Mouse (Mus musculus): ENCODE measurements around the gene Olfr670. TPM values are rescaled to one million over a fixed set of nuclear protein-coding genes. Genes with fewer than 3 reads are reported as not detected.

Olfr670 gene
- polyA plus RNA-seq (2012; rRNA removed) = not detected in 2 replicates

DNA sequence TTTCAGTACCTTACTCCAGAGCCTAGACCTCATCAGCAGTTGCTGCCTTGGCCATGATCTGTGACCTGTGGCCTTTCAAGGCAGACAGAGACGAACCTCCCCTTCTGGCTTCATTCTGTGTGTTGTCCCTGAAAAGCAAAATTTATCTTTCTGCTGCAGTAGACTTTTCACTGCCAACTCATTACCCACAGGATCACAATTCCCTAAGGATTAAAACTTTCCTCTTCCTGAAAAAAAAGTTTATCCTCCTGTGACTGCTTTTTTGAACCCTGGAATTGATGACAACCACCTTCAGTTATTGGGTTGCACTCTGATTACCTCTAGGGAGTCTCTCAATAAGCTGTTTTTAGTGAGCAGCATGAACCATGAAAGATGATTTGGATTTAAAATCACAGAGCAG is at the start of gene Olfr670:
Gene Olfr670 (minus strand): TSS at position 101 of the 400 bp plus-strand sequence.

DNA sequence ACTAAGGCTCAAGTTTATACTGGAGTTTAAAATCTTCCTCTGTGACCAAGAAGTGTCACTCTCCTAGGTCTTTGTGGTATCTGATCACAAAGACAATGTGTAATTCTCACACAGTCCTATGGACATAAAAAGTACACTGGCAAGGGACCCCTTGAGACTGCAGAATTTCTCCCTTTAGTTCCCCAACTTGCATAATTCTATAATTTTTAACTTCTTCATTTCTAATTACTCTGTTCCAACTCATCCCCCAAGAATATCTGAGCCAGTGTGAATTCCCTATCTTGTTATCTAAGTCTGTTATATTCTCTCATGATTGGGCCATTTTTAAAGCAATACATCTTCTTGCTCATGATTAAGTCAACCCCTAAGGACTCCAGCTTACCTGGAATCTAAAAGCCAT is 39.5 kb upstream of the Olfr670 start, which contains the start of gene Olfr672:
Gene Olfr672 (minus strand): TSS at position 101 of the 400 bp plus-strand sequence.

DNA sequence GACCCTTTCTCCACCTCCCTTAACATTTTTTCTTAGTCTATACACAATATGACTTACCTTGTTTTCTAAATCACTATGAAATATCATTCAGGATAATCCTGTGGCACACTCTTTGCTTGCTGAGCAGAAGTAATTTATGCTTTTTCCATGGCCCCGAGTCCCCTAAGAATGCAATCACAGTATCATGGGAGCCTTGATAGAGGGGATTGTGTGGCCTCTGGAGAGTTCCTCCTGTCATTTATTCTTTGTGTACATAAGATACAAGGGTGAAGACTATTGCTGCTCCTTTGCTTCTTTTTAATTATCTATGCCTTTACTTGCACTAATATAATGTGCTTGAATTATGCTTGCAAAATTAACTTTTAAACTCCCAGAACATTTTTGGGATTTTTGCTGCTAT is 16.6 kb upstream of the Olfr670 start, which contains the start of gene Olfr671:
Gene Olfr671 (minus strand): TSS at position 101 of the 400 bp plus-strand sequence.

DNA sequence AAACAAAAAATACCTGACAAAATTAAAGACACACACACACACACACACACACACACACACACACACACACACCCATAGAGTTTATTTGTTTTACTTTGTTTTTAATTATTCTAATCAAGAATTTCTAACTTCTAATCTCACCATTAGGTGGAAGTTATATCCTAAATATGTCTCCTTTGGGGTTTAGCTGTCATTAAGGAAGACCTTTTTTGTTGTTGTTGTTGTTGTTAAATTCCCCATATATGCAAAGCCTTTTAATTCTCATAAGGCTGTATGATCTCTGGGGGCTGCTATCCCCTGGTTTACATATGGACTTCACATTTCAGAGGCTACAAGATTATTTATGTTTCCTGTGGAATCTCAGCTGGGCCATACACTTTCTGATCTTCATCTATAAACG is 28.5 kb downstream of the Olfr670 start, which contains the start of gene Olfr669:
Gene Olfr669 (plus strand): TSS at position 301 of the 400 bp plus-strand sequence.

DNA sequence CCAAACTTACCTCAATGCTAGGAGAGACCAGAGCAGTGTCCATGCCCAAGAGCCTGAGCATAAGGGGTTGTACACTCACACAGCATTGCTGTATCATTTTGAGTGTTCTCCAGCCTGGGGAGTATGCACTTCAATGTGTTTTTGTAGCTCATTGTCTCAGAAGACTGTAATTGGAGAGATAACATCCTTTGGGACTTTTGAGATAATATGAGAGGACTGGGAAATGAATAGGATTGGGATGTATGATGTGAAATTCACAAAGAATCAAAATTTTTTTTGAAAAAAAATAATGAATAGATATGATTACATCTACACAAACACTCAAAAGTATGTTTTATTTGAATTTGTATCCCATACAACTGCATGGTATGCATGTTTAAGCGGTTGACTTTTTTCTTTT is 34.5 kb downstream of the Olfr670 start, which contains the start of gene Olfr668:
Gene Olfr668 (minus strand): TSS at position 101 of the 400 bp plus-strand sequence.

DNA sequence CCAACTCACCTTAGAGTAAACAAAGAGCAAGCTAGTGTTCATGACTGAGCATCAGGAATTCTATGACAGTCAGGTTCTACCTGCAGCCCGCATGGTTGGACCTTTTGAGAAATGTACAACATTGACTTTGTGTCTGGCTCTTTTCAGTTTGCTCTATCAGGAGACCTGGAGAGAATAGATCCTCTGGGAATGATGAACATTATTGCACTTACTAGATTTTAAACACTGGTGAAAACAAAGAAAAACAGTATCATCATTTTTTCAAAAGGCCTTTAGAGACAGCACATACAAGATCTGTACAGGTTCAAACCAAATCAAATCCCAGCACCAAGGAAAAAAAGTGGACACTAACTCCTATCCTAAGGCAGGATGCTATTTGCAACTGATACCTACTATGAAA is 41.0 kb downstream of the Olfr670 start, which contains the start of gene Olfr667:
Gene Olfr667 (minus strand): TSS at position 101 of the 400 bp plus-strand sequence.

Other genes starting within 250 kb of the Olfr670 start
- not detected in 2 replicates for gene Usp17le, start 185.2 kb downstream of the Olfr670 start, polyA plus RNA-seq (2012; rRNA removed)
- not detected in 2 replicates for gene Usp17lb, start 120.0 kb downstream of the Olfr670 start, polyA plus RNA-seq (2012; rRNA removed)
- not detected in 2 replicates for gene Usp17la, start 105.6 kb downstream of the Olfr670 start, polyA plus RNA-seq (2012; rRNA removed)
- gene Olfr665, start 84.6 kb downstream of the Olfr670 start, polyA plus RNA-seq (2012; rRNA removed) = not detected in 2 replicates
- not detected in 2 replicates for gene Olfr666, start 66.7 kb downstream of the Olfr670 start, polyA plus RNA-seq (2012; rRNA removed)
- gene Olfr667, start 41.1 kb downstream of the Olfr670 start, polyA plus RNA-seq (2012; rRNA removed) = not detected in 2 replicates
- not detected in 2 replicates for gene Olfr668, start 34.6 kb downstream of the Olfr670 start, polyA plus RNA-seq (2012; rRNA removed)
- gene Olfr669, start 28.4 kb downstream of the Olfr670 start, polyA plus RNA-seq (2012; rRNA removed) = not detected in 2 replicates
- not detected in 2 replicates for gene Olfr671, start 16.5 kb upstream of the Olfr670 start, polyA plus RNA-seq (2012; rRNA removed)
- gene Olfr672, start 39.4 kb upstream of the Olfr670 start, polyA plus RNA-seq (2012; rRNA removed) = not detected in 2 replicates
- gene Olfr675, start 65.8 kb upstream of the Olfr670 start, polyA plus RNA-seq (2012; rRNA removed) = not detected in 2 replicates
- not detected in 2 replicates for gene Olfr676, start 70.1 kb upstream of the Olfr670 start, polyA plus RNA-seq (2012; rRNA removed)
- not detected in 2 replicates for gene Olfr677, start 88.8 kb upstream of the Olfr670 start, polyA plus RNA-seq (2012; rRNA removed)
- not detected in 2 replicates for gene Olfr678, start 101.9 kb upstream of the Olfr670 start, polyA plus RNA-seq (2012; rRNA removed)
- not detected in 2 replicates for gene Olfr679, start 118.6 kb upstream of the Olfr670 start, polyA plus RNA-seq (2012; rRNA removed)
- not detected in 2 replicates for gene Olfr680-ps1, start 130.2 kb upstream of the Olfr670 start, polyA plus RNA-seq (2012; rRNA removed)
- not detected in 2 replicates for gene Olfr681, start 154.2 kb upstream of the Olfr670 start, polyA plus RNA-seq (2012; rRNA removed)
- not detected in 2 replicates for gene Olfr683, start 184.4 kb upstream of the Olfr670 start, polyA plus RNA-seq (2012; rRNA removed)
- not detected in 2 replicates for gene Olfr684, start 201.0 kb upstream of the Olfr670 start, polyA plus RNA-seq (2012; rRNA removed)
- gene Olfr685, start 223.4 kb upstream of the Olfr670 start, polyA plus RNA-seq (2012; rRNA removed) = not detected in 2 replicates
- not detected in 2 replicates for gene Olfr686, start 244.9 kb upstream of the Olfr670 start, polyA plus RNA-seq (2012; rRNA removed)

Measured in liver, embryonic 14 days (tissue).